Mouse (Mus musculus): ENCODE data around the gene Elovl1. TPM values are rescaled to one million over a fixed set of nuclear protein-coding genes. Genes with fewer than 3 reads are reported as not detected.

Gene Elovl1
- polyA plus RNA-seq, 1 experiment from 2014 or later = 153 TPM

GRCm38 (mm10) chr4:118401918-118402317 is 26.0 kb upstream of the Elovl1 start:
- ATAC-seq (replicated peaks; ENCODE audit: low FRiP score) (peak; percentile 76), DNase-seq (ENCODE audit: low spot score) (no peak)
- WGBS = 63% methylated on average over 5 of the region's 5 CpGs
- Histone ChIP-seq H3K27me3 (replicated peaks; ENCODE audit: control insufficient read depth, insufficient read depth, low read length) (no peaks in the 10 kb centered on the region), H3K36me3 (ENCODE audit: control insufficient read depth, insufficient read depth, low read length) (peaks cover 46% of the 10 kb centered on the region), H3K4me3 (ENCODE audit: low read depth, low read length) (no peak overlapping the region), H3K27ac (ENCODE audit: low read depth, low read length) (no peak overlapping the region), H3K9me3 (ENCODE audit: control insufficient read depth, low read length) (no peaks in the 10 kb centered on the region), H3K4me1 (replicated peaks; ENCODE audit: control insufficient read depth, insufficient read depth, low read length) (no peaks in the 10 kb centered on the region; the same call in 1 of the 2 replicates), H3K9ac (ENCODE audit: low read depth, low read length) (no peak overlapping the region), H3K4me2 (no peak overlapping the region)

- H3K36me3 ChIP-seq (ENCODE audit: control insufficient read depth, insufficient read depth, low read length) = peaks cover 41% of the 10 kb centered on the region
- H3K9me3 ChIP-seq (ENCODE audit: control insufficient read depth, low read length) = no peaks in the 10 kb centered on the region
- H3K27ac ChIP-seq (ENCODE audit: low read depth, low read length) = no peak overlapping the region
- DNase-seq (ENCODE audit: low spot score) = no peak
- ATAC-seq (replicated peaks; ENCODE audit: low FRiP score) = no peak
- H3K4me1 ChIP-seq (replicated peaks; ENCODE audit: control insufficient read depth, insufficient read depth, low read length) = peaks cover 3% of the 10 kb centered on the region
- WGBS = 92% methylated on average over 12 of the region's 12 CpGs
- H3K27me3 ChIP-seq (replicated peaks; ENCODE audit: control insufficient read depth, insufficient read depth, low read length) = no peaks in the 10 kb centered on the region
- H3K9ac ChIP-seq (ENCODE audit: low read depth, low read length) = no peak overlapping the region
- no peak overlapping the region for H3K4me2 ChIP-seq
- no peak overlapping the region for H3K4me3 ChIP-seq (ENCODE audit: low read depth, low read length)
Observed at GRCm38 (mm10) chr4:118402701-118403100, 25.2 kb upstream of the Elovl1 start.

- Histone ChIP-seq H3K27ac (ENCODE audit: low read depth, low read length) (peak within 1 kb of the TSS; percentile 40), H3K4me2 (peak within 1 kb of the TSS; percentile 93), H3K4me1 (replicated peaks; ENCODE audit: control insufficient read depth, insufficient read depth, low read length) (peaks cover 16% of the 10 kb centered on the region), H3K4me3 (ENCODE audit: low read depth, low read length) (peak within 1 kb of the TSS; percentile 85), H3K9me3 (ENCODE audit: control insufficient read depth, low read length) (no peaks in the 10 kb centered on the region), H3K27me3 (replicated peaks; ENCODE audit: control insufficient read depth, insufficient read depth, low read length) (no peaks in the 10 kb centered on the region), H3K9ac (ENCODE audit: low read depth, low read length) (peak within 1 kb of the TSS; percentile 93), H3K36me3 (ENCODE audit: control insufficient read depth, insufficient read depth, low read length) (peaks cover 24% of the 10 kb centered on the region)
- ATAC-seq (replicated peaks; ENCODE audit: low FRiP score) (peak; percentile 97), DNase-seq (ENCODE audit: low spot score) (peak; percentile 92)
- under 1% methylated on average over 53 of the region's 53 CpGs for WGBS
Observed at GRCm38 (mm10) chr4:118409142-118409900, 18.6 kb upstream of the Elovl1 start, which contains the start of the genes Szt2 and Med8. Szt2 (minus strand) TSS chr4:118409273. Med8 (plus strand) TSS chr4:118409337.

DNA sequence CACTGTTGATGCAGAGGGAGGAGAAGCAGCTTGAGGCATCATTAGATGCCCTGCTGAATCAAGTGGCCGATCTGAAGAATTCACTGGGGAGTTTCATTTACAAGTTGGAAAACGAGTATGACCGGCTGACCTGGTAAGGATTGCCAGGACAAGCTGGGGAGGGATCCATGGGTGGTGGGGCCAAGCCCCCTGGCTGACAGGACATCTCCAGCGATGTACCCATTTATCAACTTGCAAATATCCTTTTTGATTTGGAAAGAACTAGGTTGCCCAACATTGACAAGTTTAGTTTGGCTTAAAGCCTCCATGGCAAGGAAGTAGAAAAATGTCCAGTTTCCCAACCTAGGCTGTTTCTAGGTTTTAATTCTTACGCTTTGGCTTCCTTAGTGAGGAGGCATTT is 17.0 kb upstream of the Elovl1 start:
- Histone ChIP-seq H3K9me3 (ENCODE audit: control insufficient read depth, low read length) (no peaks in the 10 kb centered on the region), H3K9ac (ENCODE audit: low read depth, low read length) (no peak overlapping the region), H3K27me3 (replicated peaks; ENCODE audit: control insufficient read depth, insufficient read depth, low read length) (no peaks in the 10 kb centered on the region), H3K27ac (ENCODE audit: low read depth, low read length) (no peak overlapping the region), H3K4me3 (ENCODE audit: low read depth, low read length) (no peak overlapping the region), H3K4me2 (peak overlapping the region; percentile 93; the same call in 1 of the 2 replicates), H3K4me1 (replicated peaks; ENCODE audit: control insufficient read depth, insufficient read depth, low read length) (peaks cover 16% of the 10 kb centered on the region), H3K36me3 (ENCODE audit: control insufficient read depth, insufficient read depth, low read length) (peaks cover 34% of the 10 kb centered on the region)
- DNase-seq (ENCODE audit: low spot score) (no peak), ATAC-seq (replicated peaks; ENCODE audit: low FRiP score) (no peak)
- WGBS = 93% methylated on average over 5 of the region's 5 CpGs

DNA sequence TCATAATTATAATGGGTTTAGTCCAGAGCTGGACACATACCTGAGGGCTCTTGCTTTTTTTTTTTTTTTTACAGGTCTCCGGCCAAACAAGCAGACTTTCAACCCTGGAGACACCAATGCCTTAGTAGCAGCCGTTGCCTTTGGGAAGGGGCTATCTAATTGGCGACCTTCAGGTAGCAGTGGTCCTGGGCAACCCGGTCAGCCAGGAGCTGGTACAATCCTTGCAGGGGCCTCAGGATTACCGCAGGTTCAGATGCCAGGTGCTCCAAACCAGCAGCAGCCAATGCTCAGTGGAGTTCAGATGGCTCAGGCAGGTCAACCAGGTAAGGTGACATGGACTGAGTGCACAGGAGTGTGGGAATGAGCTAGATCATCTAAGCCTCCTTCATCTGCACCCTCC is 14.3 kb upstream of the Elovl1 start:
- H3K36me3 ChIP-seq (ENCODE audit: control insufficient read depth, insufficient read depth, low read length) = peaks cover 48% of the 10 kb centered on the region
- no peak overlapping the region for H3K4me2 ChIP-seq
- 95% methylated on average over 5 of the region's 5 CpGs for WGBS
- H3K27ac ChIP-seq (ENCODE audit: low read depth, low read length) = no peak overlapping the region
- no peaks in the 10 kb centered on the region for H3K27me3 ChIP-seq (replicated peaks; ENCODE audit: control insufficient read depth, insufficient read depth, low read length)
- ATAC-seq (replicated peaks; ENCODE audit: low FRiP score) (no peak), DNase-seq (ENCODE audit: low spot score) (no peak)
- H3K9me3 ChIP-seq (ENCODE audit: control insufficient read depth, low read length) = no peaks in the 10 kb centered on the region
- no peak overlapping the region for H3K9ac ChIP-seq (ENCODE audit: low read depth, low read length)
- H3K4me1 ChIP-seq (replicated peaks; ENCODE audit: control insufficient read depth, insufficient read depth, low read length) = peaks cover 4% of the 10 kb centered on the region
- no peak overlapping the region for H3K4me3 ChIP-seq (ENCODE audit: low read depth, low read length)

- Histone ChIP-seq H3K4me1 (replicated peaks; ENCODE audit: control insufficient read depth, insufficient read depth, low read length) (no peaks in the 10 kb centered on the region), H3K27ac (ENCODE audit: low read depth, low read length) (no peak overlapping the region), H3K9ac (ENCODE audit: low read depth, low read length) (no peak overlapping the region), H3K27me3 (replicated peaks; ENCODE audit: control insufficient read depth, insufficient read depth, low read length) (no peaks in the 10 kb centered on the region), H3K4me3 (ENCODE audit: low read depth, low read length) (no peak overlapping the region), H3K4me2 (no peak overlapping the region), H3K36me3 (ENCODE audit: control insufficient read depth, insufficient read depth, low read length) (peaks cover 50% of the 10 kb centered on the region), H3K9me3 (ENCODE audit: control insufficient read depth, low read length) (no peaks in the 10 kb centered on the region)
- ATAC-seq (replicated peaks; ENCODE audit: low FRiP score) (no peak), DNase-seq (ENCODE audit: low spot score) (no peak)
- 79% methylated on average over 2 of the region's 2 CpGs for WGBS
Observed at GRCm38 (mm10) chr4:118415779-118416178, 12.1 kb upstream of the Elovl1 start.

GRCm38 (mm10) chr4:118416329-118416728 is 11.6 kb upstream of the Elovl1 start:
- Histone ChIP-seq H3K4me2 (no peak overlapping the region), H3K36me3 (ENCODE audit: control insufficient read depth, insufficient read depth, low read length) (peaks cover 50% of the 10 kb centered on the region), H3K27ac (ENCODE audit: low read depth, low read length) (no peak overlapping the region), H3K4me1 (replicated peaks; ENCODE audit: control insufficient read depth, insufficient read depth, low read length) (no peaks in the 10 kb centered on the region), H3K27me3 (replicated peaks; ENCODE audit: control insufficient read depth, insufficient read depth, low read length) (no peaks in the 10 kb centered on the region), H3K4me3 (ENCODE audit: low read depth, low read length) (no peak overlapping the region), H3K9ac (ENCODE audit: low read depth, low read length) (no peak overlapping the region), H3K9me3 (ENCODE audit: control insufficient read depth, low read length) (no peaks in the 10 kb centered on the region)
- no peak for ATAC-seq (replicated peaks; ENCODE audit: low FRiP score)
- no peak for DNase-seq (ENCODE audit: low spot score)
- WGBS = 92% methylated on average over 5 of the region's 5 CpGs

- H3K4me2 ChIP-seq = no peak overlapping the region
- DNase-seq (ENCODE audit: low spot score) (no peak), ATAC-seq (replicated peaks; ENCODE audit: low FRiP score) (no peak)
- H3K9ac ChIP-seq (ENCODE audit: low read depth, low read length) = no peak overlapping the region
- no peak overlapping the region for H3K4me3 ChIP-seq (ENCODE audit: low read depth, low read length)
- peaks cover 51% of the 10 kb centered on the region for H3K36me3 ChIP-seq (ENCODE audit: control insufficient read depth, insufficient read depth, low read length)
- no peak overlapping the region for H3K27ac ChIP-seq (ENCODE audit: low read depth, low read length)
- H3K27me3 ChIP-seq (replicated peaks; ENCODE audit: control insufficient read depth, insufficient read depth, low read length) = no peaks in the 10 kb centered on the region
- WGBS = 75% methylated on average over 13 of the region's 13 CpGs
- H3K4me1 ChIP-seq (replicated peaks; ENCODE audit: control insufficient read depth, insufficient read depth, low read length) = no peaks in the 10 kb centered on the region
- no peaks in the 10 kb centered on the region for H3K9me3 ChIP-seq (ENCODE audit: control insufficient read depth, low read length)
Observed at GRCm38 (mm10) chr4:118417112-118417797, 10.6 kb upstream of the Elovl1 start.

Data from liver, embryonic 11.5 days (tissue).